Mouse (Mus musculus): ENCODE measurements around the gene Mrpl24.

DNA sequence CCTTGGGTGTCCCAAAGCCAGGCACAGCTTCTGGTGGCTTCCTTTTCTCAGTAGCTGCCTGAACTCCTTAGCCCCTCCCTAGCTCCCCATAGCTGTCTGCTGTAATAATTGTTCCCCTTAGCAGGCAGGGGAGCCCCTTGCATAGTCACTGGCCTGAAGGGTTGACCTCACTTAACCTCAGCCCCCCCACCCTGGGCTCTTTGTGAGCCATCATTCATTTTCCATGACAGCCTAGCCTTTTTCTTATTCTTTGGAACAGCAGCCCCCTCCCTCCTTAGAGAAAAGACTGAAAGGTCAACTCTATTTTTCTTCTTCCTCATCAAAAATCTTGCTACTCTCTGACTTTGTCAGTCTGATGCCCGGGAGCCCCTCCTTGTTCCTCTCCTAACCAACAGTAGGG is 39.7 kb downstream of the Mrpl24 start:
- TF ChIP-seq CTCF (IDR thresholded peaks at IDR 0.05; ENCODE audit: borderline replicate concordance, control insufficient read depth, extremely low read depth, insufficient read depth, low read length, poor library complexity): no peak
- TF ChIP-seq POLR2A (IDR thresholded peaks at IDR 0.05; ENCODE audit: control insufficient read depth, extremely low read depth, insufficient read depth, low read length, poor library complexity): no peak
